Mouse (Mus musculus): ENCODE measurements around the gene Fzd5. TPM values are rescaled to one million over a fixed set of nuclear protein-coding genes. Genes with fewer than 3 reads are reported as not detected.
A peak's percentile ranks its signal among the peaks of the same experiment; 100 is the strongest.

The Fzd5 gene
- 0.26 and 0.74 TPM in 2 replicates for polyA plus RNA-seq (2015; fragmentation: Nextera tagmentation; extraction: Ambion mirVana)

DNA sequence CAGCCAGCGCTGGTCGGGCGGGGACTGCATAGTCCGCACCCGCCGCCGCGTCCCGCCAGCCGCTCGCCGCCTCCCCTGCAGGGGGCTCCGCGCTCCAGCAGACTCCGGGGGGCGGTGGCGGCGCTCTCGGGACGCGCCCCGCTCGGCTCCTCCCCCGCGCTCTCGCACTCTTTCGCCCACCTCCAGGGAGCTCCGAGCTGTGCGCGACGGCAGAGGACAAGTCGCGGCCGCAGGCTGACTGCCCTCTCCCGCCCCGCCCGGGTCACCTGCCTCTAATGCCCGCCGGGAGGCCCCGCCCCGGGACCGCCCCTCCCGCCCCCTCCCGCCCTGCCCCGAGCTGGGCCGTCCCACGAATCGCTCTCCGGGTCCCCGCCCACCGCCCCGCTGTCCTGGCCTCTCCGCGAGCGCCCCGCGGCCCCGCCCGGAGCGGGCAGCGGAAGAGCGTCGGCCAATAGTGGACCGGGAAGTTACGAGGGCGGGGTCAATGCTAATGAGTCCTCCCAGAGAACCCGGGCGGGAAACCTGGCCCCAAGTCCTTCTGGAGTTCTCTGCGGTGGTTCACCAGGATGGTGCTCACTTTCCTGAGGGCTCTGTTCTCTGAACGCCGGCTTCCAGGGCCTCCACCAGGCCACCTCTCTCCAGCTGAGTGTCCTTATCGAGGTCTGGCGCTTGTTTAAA, at the start of gene Fzd5:
Fzd5 (minus strand) TSS at position 250 of the 678 bp plus-strand sequence.
- Histone ChIP-seq H3K9me3 (replicated peaks) (no peaks in the 10 kb centered on the region), H3K4me3 (replicated peaks) (peak within 1 kb of the TSS; percentile 62), H3K9ac (replicated peaks) (peak within 1 kb of the TSS; percentile 41), H3K4me1 (peaks cover 40% of the 10 kb centered on the region), H3K27ac (replicated peaks) (no peak within 1 kb of the TSS), H3K4me2 (peak within 1 kb of the TSS; percentile 83), H3K36me3 (no peaks in the 10 kb centered on the region), H3K27me3 (replicated peaks) (peaks cover 61% of the 10 kb centered on the region)
- ATAC-seq (ENCODE audit: low FRiP score) = peak; percentile 88
- WGBS = under 1% methylated on average over 49 of the region's 73 CpGs

DNA sequence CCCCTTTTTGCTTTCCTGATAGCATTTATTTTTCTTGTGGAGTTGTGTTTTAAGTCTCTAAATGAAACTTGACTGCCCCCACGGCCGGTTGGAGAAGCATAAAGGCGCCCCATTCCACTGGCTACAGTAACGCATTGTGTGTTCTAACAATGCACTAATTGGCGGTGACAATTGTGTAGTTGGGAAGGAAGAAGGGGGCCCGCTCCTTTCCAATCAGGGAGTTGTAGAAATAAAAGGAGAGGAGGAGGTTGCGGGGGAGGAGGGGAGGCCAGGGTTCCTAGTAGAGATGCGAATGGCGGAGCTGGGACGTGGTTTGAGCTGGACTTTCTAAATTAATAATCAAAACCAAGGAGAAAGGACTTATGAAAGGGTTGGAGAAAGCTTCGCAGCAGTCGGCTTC, 42.3 kb upstream of the Fzd5 start:
- no peak overlapping the region for H3K4me3 ChIP-seq (replicated peaks)
- H3K27me3 ChIP-seq (replicated peaks) = no peaks in the 10 kb centered on the region
- H3K9ac ChIP-seq (replicated peaks) = no peak overlapping the region
- no peak for ATAC-seq (ENCODE audit: low FRiP score)
- H3K4me1 ChIP-seq = peaks cover 5% of the 10 kb centered on the region; the same call in 1 of the 2 replicates
- WGBS = 19% methylated on average over 12 of the region's 12 CpGs
- peak overlapping the region; percentile 19 for H3K4me2 ChIP-seq
- H3K9me3 ChIP-seq (replicated peaks) = no peaks in the 10 kb centered on the region
- no peaks in the 10 kb centered on the region for H3K36me3 ChIP-seq
- no peak overlapping the region for H3K27ac ChIP-seq (replicated peaks)

DNA sequence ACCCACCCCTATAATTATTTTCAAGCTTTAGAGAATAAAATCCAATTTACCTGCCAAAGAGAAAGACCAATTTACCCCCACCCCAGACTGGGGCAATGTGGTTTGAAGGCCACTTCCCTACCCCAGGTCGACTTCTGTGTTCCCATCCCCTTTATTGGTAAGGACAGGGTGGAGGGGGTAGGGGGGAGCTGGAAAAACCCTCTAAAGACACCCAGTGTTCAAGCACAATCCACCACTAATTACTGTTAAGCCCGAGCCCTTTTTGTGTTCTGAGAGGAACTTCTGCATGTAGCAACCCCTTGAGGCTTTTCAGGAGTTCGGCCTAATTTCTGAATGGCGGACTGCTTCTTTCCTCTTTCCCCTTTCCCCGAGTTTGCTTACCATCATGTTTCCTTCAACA, 41.9 kb upstream of the Fzd5 start:
- Histone ChIP-seq H3K36me3 (no peaks in the 10 kb centered on the region), H3K4me1 (peaks cover 5% of the 10 kb centered on the region; the same call in 1 of the 2 replicates), H3K9me3 (replicated peaks) (no peaks in the 10 kb centered on the region), H3K27ac (replicated peaks) (no peak overlapping the region), H3K9ac (replicated peaks) (no peak overlapping the region), H3K4me3 (replicated peaks) (no peak overlapping the region), H3K4me2 (peak overlapping the region; percentile 19), H3K27me3 (replicated peaks) (no peaks in the 10 kb centered on the region)
- WGBS = 10% methylated on average over 5 of the region's 5 CpGs
- no peak for ATAC-seq (ENCODE audit: low FRiP score)

DNA sequence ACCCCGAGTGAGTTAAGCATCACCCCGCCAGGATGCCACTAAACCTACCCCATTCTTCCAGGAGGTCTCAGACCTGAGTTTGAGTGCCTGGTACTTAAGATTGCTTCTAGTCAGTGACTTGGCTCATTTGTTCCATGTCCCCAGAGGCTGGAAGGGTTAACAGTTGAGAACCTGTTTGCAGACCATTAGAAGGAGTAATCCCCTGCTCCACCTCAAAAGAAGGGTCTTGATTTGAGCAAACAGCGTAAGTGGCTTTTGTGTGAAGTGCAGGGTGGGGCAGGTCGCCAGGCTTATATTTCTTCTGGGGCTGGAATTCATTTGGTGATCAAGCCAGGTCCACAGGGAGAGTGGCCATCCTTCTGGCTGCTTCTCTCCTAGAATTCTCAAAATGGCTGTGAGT, 35.8 kb upstream of the Fzd5 start:
- H3K36me3 ChIP-seq = no peaks in the 10 kb centered on the region
- H3K27ac ChIP-seq (replicated peaks) = no peak overlapping the region
- H3K9ac ChIP-seq (replicated peaks) = no peak overlapping the region
- no peak overlapping the region for H3K4me2 ChIP-seq
- WGBS = 77% methylated on average over 4 of the region's 4 CpGs
- no peaks in the 10 kb centered on the region for H3K9me3 ChIP-seq (replicated peaks)
- H3K4me3 ChIP-seq (replicated peaks) = no peak overlapping the region
- no peaks in the 10 kb centered on the region for H3K4me1 ChIP-seq
- no peak for ATAC-seq (ENCODE audit: low FRiP score)
- H3K27me3 ChIP-seq (replicated peaks) = no peaks in the 10 kb centered on the region

DNA sequence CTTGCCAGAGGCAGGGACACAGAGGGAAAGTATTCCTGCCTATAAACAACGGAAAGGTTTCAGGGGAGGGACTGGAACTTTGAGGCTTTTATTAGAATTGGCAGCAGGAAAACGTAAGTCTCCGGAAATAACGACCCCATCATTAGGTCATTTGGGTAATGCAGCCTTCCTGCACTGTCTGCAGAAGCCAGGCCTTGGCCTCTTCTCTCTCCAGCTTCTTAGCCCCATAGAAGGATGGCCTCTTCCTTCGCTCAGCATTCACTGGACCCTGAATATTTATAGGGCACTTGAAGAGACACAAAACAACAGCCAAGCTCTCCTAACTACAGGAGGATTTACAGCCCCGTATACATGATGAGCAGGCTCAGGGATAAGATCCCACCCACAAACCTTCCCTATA, 32.6 kb upstream of the Fzd5 start:
- Histone ChIP-seq H3K9ac (replicated peaks) (no peak overlapping the region), H3K27me3 (replicated peaks) (no peaks in the 10 kb centered on the region), H3K4me3 (replicated peaks) (no peak overlapping the region), H3K4me1 (no peaks in the 10 kb centered on the region), H3K9me3 (replicated peaks) (no peaks in the 10 kb centered on the region), H3K4me2 (no peak overlapping the region), H3K36me3 (no peaks in the 10 kb centered on the region), H3K27ac (replicated peaks) (no peak overlapping the region)
- ATAC-seq (ENCODE audit: low FRiP score) = no peak
- WGBS = 10% methylated on average over 6 of the region's 6 CpGs

DNA sequence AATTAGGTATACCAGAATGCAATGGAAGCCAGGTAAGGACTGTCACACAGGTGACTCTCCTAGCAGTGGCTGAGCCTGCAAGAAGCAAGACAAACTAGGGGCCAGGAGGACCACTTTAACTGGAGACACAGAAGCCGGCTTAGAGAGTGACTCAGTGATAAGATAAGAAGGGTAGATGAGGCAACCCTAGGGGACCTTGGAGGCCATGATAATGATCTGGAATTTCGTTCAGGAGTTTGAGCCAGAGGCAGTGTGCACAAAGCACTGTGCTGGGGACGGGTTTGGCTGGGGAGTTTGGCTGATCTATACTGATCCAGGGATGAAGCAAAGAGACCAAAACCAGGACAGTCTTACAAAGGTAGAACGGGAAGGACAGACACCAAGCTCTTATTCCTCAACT, 24.1 kb upstream of the Fzd5 start:
- H3K4me3 ChIP-seq (replicated peaks) = no peak overlapping the region
- no peak overlapping the region for H3K27ac ChIP-seq (replicated peaks)
- WGBS = 82% methylated on average over 4 of the region's 4 CpGs
- H3K4me1 ChIP-seq = no peaks in the 10 kb centered on the region
- H3K27me3 ChIP-seq (replicated peaks) = no peaks in the 10 kb centered on the region
- no peaks in the 10 kb centered on the region for H3K9me3 ChIP-seq (replicated peaks)
- no peaks in the 10 kb centered on the region for H3K36me3 ChIP-seq
- ATAC-seq (ENCODE audit: low FRiP score) = no peak
- no peak overlapping the region for H3K4me2 ChIP-seq
- H3K9ac ChIP-seq (replicated peaks) = no peak overlapping the region

DNA sequence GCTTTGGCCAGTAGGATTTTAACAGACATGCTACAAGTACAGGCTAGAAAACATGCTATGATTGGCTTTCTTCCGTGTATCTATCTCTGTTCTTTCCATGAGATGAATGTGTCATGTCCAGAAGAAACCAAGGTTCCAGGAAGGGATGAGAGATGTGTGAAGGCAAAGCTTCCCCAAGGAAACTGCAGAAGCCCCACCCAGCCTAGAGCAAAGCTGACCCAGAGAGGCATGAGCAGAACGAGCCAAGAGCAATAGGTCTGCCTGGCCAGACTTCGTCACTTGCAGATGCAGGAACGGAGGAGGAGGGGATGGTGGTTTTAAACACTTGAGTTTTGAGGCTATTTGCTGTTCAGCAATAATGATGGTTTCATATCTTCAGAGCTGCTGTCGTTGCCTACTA, 20.2 kb upstream of the Fzd5 start:
- Histone ChIP-seq H3K9me3 (replicated peaks) (no peaks in the 10 kb centered on the region), H3K27me3 (replicated peaks) (no peaks in the 10 kb centered on the region), H3K4me2 (no peak overlapping the region), H3K4me1 (no peaks in the 10 kb centered on the region), H3K27ac (replicated peaks) (no peak overlapping the region), H3K9ac (replicated peaks) (no peak overlapping the region), H3K4me3 (replicated peaks) (no peak overlapping the region), H3K36me3 (no peaks in the 10 kb centered on the region)
- WGBS = 88% methylated on average over 5 of the region's 5 CpGs
- no peak for ATAC-seq (ENCODE audit: low FRiP score)

DNA sequence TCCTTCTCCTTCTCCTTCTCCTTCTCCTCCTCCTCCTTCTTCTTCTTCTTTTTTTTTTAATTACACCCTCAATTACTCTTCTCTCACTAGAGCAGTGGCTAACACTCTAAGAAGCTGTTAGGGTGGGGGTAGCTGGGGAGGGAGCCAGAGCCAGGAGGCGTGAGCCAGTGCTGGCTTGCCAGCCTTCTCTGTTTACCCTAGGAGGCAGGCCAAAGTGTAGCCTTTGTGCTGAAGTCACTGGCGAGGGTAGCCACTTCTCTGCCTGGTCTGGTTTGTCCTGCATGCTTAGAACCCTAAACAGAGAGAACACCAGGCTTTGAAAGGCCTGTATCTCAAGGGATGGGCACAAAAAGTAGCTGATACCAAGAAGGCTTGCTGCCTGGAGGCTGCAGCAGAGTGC, 19.7 kb upstream of the Fzd5 start:
- no peaks in the 10 kb centered on the region for H3K27me3 ChIP-seq (replicated peaks)
- no peaks in the 10 kb centered on the region for H3K36me3 ChIP-seq
- no peak overlapping the region for H3K4me3 ChIP-seq (replicated peaks)
- no peaks in the 10 kb centered on the region for H3K9me3 ChIP-seq (replicated peaks)
- WGBS = 24% methylated on average over 2 of the region's 2 CpGs
- no peak overlapping the region for H3K9ac ChIP-seq (replicated peaks)
- H3K27ac ChIP-seq (replicated peaks) = no peak overlapping the region
- no peak for ATAC-seq (ENCODE audit: low FRiP score)
- no peak overlapping the region for H3K4me2 ChIP-seq
- no peaks in the 10 kb centered on the region for H3K4me1 ChIP-seq

DNA sequence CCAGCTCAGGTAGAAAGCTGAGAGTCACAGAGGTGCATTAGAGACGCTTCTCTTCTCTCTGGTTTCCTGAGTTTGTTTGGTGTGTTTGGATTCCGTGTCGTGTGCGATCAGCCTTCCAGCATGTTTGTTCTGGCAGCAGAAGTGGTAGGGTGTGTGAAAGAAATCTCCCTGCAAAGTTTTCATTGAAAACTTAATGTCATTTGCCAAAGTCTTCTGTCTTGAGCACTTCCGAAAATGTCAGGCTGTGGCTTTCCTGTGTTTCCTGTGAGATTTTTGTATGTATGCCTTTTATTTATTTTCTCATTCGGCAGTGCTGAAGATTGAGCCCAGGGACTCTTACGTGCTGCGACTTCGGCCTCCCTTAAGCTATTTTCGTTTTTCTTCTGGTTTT, 19.1 kb upstream of the Fzd5 start:
- Histone ChIP-seq H3K4me1 (no peaks in the 10 kb centered on the region), H3K4me2 (no peak overlapping the region), H3K9me3 (replicated peaks) (no peaks in the 10 kb centered on the region), H3K36me3 (no peaks in the 10 kb centered on the region), H3K27ac (replicated peaks) (no peak overlapping the region), H3K4me3 (replicated peaks) (no peak overlapping the region), H3K27me3 (replicated peaks) (no peaks in the 10 kb centered on the region), H3K9ac (replicated peaks) (no peak overlapping the region)
- WGBS = 77% methylated on average over 10 of the region's 10 CpGs
- ATAC-seq (ENCODE audit: low FRiP score) = no peak

DNA sequence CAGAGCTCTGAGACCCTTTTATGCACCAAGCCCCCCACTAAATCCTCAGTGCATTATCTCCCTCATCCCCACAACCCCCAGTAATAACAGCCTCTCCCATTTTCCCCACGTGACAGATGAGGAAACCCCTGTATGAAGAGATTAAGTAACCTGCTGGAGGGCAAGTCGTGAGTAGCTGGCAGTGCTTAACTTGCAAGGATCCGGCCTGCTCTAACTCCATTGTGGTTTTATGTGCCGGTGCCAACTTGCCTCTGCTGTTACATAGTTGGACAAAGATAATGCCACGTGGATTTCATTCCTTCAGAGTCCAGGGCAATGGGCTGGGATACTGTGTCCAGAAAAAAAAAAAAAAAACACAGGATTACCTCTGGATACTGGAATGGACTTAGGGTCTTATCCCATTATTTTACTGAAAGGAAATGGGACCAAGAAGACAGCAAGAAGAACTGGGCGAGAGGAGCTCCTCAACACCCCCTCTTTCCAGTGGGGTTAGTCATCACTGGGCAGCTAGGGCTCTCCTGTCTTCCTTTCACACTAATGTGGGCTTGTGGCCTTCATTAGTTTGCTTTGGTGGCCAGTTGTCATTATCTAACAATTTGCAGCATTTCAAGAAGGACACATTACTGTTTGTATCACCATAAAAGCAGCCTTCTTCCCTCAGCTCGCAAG, 18.6 kb upstream of the Fzd5 start:
- H3K9me3 ChIP-seq (replicated peaks) = no peaks in the 10 kb centered on the region
- WGBS = 72% methylated on average over 7 of the region's 7 CpGs
- no peak overlapping the region for H3K4me3 ChIP-seq (replicated peaks)
- no peak overlapping the region for H3K27ac ChIP-seq (replicated peaks)
- no peak overlapping the region for H3K4me2 ChIP-seq
- H3K36me3 ChIP-seq = no peaks in the 10 kb centered on the region
- H3K4me1 ChIP-seq = no peaks in the 10 kb centered on the region
- no peaks in the 10 kb centered on the region for H3K27me3 ChIP-seq (replicated peaks)
- H3K9ac ChIP-seq (replicated peaks) = no peak overlapping the region
- ATAC-seq (ENCODE audit: low FRiP score) = no peak

DNA sequence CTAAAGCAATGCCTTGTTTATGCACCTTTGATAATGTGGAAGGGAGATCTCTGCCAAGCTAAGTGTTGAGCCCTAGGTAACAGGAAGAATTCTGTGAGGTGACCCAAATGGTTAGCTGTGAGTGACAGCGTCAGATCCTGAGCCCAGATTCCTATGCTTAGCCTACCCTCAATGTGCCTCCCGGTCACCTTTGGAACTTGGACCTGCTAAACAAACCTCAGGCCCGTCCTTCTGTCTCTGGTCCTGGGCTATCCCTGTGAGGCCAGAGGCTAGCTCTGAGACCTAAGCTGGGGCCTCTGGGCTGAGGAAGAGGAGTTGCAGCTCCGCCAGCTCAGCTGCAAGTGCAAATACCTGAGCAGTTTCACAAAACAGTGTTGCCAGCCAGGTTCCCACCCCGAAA, 17.1 kb upstream of the Fzd5 start:
- H3K9ac ChIP-seq (replicated peaks) = no peak overlapping the region
- H3K27ac ChIP-seq (replicated peaks) = no peak overlapping the region
- 93% methylated on average over 5 of the region's 5 CpGs for WGBS
- no peak for ATAC-seq (ENCODE audit: low FRiP score)
- no peaks in the 10 kb centered on the region for H3K9me3 ChIP-seq (replicated peaks)
- no peaks in the 10 kb centered on the region for H3K36me3 ChIP-seq
- H3K4me2 ChIP-seq = no peak overlapping the region
- H3K4me3 ChIP-seq (replicated peaks) = no peak overlapping the region
- H3K27me3 ChIP-seq (replicated peaks) = no peaks in the 10 kb centered on the region
- H3K4me1 ChIP-seq = no peaks in the 10 kb centered on the region

DNA sequence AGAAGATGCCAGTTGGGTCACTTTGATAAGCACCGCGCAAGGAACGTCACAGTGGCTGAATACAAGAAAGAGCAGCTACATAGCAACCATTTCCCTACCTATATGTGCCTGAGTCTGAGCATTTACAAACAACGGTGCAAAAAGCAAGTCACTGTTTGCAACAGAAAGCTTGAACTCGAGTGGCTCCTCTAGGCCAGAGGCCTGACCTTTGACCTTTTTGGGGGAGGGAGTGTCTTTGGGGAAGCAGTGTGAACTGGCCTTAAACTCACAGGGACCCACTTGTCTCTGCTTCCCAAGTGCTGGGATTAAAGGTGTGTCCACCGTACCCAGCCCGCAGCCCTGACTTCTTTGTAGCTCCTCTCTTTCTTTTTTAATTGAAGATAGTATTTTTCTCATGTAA, 16.1 kb upstream of the Fzd5 start:
- Histone ChIP-seq H3K4me3 (replicated peaks) (no peak overlapping the region), H3K4me2 (no peak overlapping the region), H3K36me3 (no peaks in the 10 kb centered on the region), H3K9me3 (replicated peaks) (no peaks in the 10 kb centered on the region), H3K27me3 (replicated peaks) (no peaks in the 10 kb centered on the region), H3K27ac (replicated peaks) (no peak overlapping the region), H3K4me1 (no peaks in the 10 kb centered on the region), H3K9ac (replicated peaks) (no peak overlapping the region)
- 81% methylated on average over 7 of the region's 7 CpGs for WGBS
- ATAC-seq (ENCODE audit: low FRiP score) = no peak
